12 mouse cellular contexts compared by ENCODE assay signal in the genomic region with DNA sequence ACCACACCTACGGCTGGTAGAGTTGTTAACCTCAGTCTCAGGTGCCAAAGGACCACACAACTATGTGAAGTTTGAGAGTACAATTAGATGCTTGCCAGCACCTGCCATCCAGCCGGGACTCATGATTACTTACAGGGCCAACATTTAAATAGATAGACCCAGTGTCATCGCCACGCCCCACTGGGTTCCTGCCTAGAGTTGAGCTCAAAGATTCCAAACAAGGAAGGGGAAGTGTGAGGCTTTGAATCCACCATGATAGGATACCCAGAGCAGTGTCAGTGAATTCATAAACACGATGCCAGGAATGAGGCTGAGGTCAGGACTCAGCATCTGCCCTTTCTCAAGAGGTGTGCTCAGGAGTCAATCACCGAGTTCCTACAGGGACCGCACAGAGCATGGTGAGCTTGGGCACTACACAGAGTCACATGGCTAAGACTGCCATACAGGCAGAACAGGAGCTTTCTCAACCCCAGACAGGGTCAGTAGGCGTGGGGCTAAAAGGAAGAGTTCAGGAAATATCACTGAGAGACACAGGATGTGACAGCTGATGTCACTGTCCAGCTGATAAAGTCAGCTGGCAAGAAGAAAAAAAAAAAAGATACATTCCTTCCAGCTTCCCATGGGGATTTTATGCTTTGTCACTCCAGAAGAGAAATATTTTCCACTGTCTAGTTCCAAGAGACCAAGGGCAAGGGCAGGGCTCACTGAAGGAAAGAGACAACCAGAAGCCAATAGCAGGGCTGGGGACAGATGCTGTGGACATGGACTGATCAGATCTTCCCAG. TPM values are rescaled to one million over a fixed set of nuclear protein-coding genes. Genes with fewer than 3 reads are reported as not detected.
DNase-seq lines count a peak whose midpoint lies in the region; ATAC-seq and TF ChIP-seq lines count a peak whose summit lies in the region.
"Had no signal": no experiment of that assay in that cellular context is flagged by ENCODE, and none has a peak within 500 bp of the region (broad histone marks: within the 10 kb centered on the region; RNA-seq: fewer than 3 reads in every experiment).

No protein-coding gene starts in this region.

- H3K9ac ChIP-seq in hindbrain, embryonic 11.5 days (ENCODE audit: low read depth, low read length), result no peak overlapping the region
- H3K9ac ChIP-seq: liver, embryonic 15.5 days had no signal

- no peaks in the 10 kb centered on the region for H3K9me3 ChIP-seq in hindbrain, embryonic 11.5 days (ENCODE audit: control insufficient read depth, low read length)
- H3K9me3 ChIP-seq: liver, embryonic 15.5 days had no signal

- no peak overlapping the region for H3K27ac ChIP-seq in left cerebral cortex, adult 2 months
- no peak overlapping the region for H3K27ac ChIP-seq in hindbrain, embryonic 11.5 days (ENCODE audit: low read depth, low read length)
- H3K27ac ChIP-seq: layer of hippocampus, adult 2 months; liver, embryonic 15.5 days had no signal

- peaks cover 9% of the 10 kb centered on the region; the same call in 1 of the 2 replicates for H3K27me3 ChIP-seq in hindbrain, embryonic 11.5 days (ENCODE audit: control insufficient read depth, insufficient read depth, low read length)
- H3K27me3 ChIP-seq: liver, embryonic 15.5 days had no signal

- H3K36me3 ChIP-seq in hindbrain, embryonic 11.5 days (ENCODE audit: control insufficient read depth, insufficient read depth, low read length), result no peaks in the 10 kb centered on the region
- H3K36me3 ChIP-seq: liver, embryonic 15.5 days had no signal

- H3K4me2 ChIP-seq in hindbrain, embryonic 11.5 days (replicated peaks; ENCODE audit: low read depth, low read length), result no peak overlapping the region
- H3K4me2 ChIP-seq: liver, embryonic 15.5 days had no signal

- 0 out of 2 replicates have a peak, but pooled peaks cover 2% of the 10 kb centered on the region for H3K4me1 ChIP-seq in hindbrain, embryonic 11.5 days (replicated peaks; ENCODE audit: control insufficient read depth, insufficient read depth, low read length)
- H3K4me1 ChIP-seq: liver, embryonic 15.5 days had no signal

- ATAC-seq in megakaryocyte, adult 5-6 weeks (ENCODE audit: poor library complexity, severe bottlenecking), result peak; percentile 45; the same call in 1 of the 2 replicates
- no peak for ATAC-seq in hindbrain, embryonic 11.5 days (ENCODE audit: low FRiP score)

- 87% methylated on average over 8 of the region's 8 CpGs for WGBS in hindbrain, embryonic 11.5 days

- TF ChIP-seq CTCF in left cerebral cortex, adult 2 months (IDR thresholded peaks at IDR 0.05), result no peak

- H3K4me3 ChIP-seq in left cerebral cortex, adult 2 months, result no peak overlapping the region
- no peak overlapping the region for H3K4me3 ChIP-seq in hindbrain, embryonic 11.5 days (ENCODE audit: low read depth, low read length)
- H3K4me3 ChIP-seq: layer of hippocampus, adult 2 months; liver, embryonic 15.5 days had no signal

- intact Hi-C loops in left cerebral cortex, adult 2 months (cut with DNase I), result no loop called here

- peak; percentile 27 for DNase-seq in gastrocnemius, postnatal 25 days
- no peak for DNase-seq in gastrocnemius, postnatal 10 days
- DNase-seq in adrenal gland, postnatal 14 days, result peak; percentile 26
- peak; percentile 20 for DNase-seq in heart, postnatal 4 days
- no peak for DNase-seq in thymus, postnatal 36 days
- no peak for DNase-seq in left cerebral cortex, adult 2 months (ENCODE audit: extremely low spot score in 1 of 2, low spot score in 2 of 2)
- DNase-seq in hindbrain, embryonic 11.5 days (ENCODE audit: low spot score), result no peak
- DNase-seq: cerebellum, adult 9-11 months; right cerebral cortex, adult 18-20 months had no signal

RNA-seq across cellular contexts. Expression of a gene that starts 30.2 kb away (rescaled TPM):
- 10 to 100 TPM; 38.7 to 63.2 TPM for total RNA-seq in gastrocnemius, postnatal 25 days (2021)
- 10 to 100 TPM; 23.5 to 24.4 TPM for total RNA-seq in gastrocnemius, postnatal 10 days (2021)
- 20.8 and 26.1 TPM in 2 replicates for total RNA-seq in adrenal gland, postnatal 14 days (2021)
- total RNA-seq in heart, postnatal 4 days (2021), result 10 to 100 TPM; 44.7 to 47.7 TPM
- total RNA-seq in megakaryocyte, adult 5-6 weeks (2015), result 3.8 and 6.5 TPM in 2 replicates
- 3.5 and 5.2 TPM in 2 replicates for total RNA-seq in megakaryocyte, adult 5-6 weeks (2017)
- total RNA-seq in left cerebral cortex, adult 2 months (2021), result 10 to 100 TPM; 54.9 to 56.8 TPM
- polyA plus RNA-seq in hindbrain, embryonic 11.5 days (2014; fragmentation: Nextera tagmentation; extraction: Ambion mirVana), result 7.9 and 10.4 TPM in 2 replicates

Comparison
In these comparisons a context has a peak if more than half of its experiments do, and no peak if none do; other contexts are left out.
1. DNase-seq: peak in gastrocnemius, postnatal 25 days (single experiment), adrenal gland, postnatal 14 days (single experiment) and heart, postnatal 4 days (single experiment); none in gastrocnemius, postnatal 10 days (single experiment), thymus, postnatal 36 days (0 of 2), left cerebral cortex, adult 2 months (0 of 2) and hindbrain, embryonic 11.5 days (single experiment).